Mouse (Mus musculus) lung, embryonic 15.5 days (tissue): ENCODE measurements around the gene Crat. TPM values are rescaled to one million over a fixed set of nuclear protein-coding genes. Genes with fewer than 3 reads are reported as not detected.

ENCODE experiments used
- ATAC-seq: fragments of 200-750 bp; cut with Nextera tagmentation; 2 replicates; pipeline ENCODE4 v1.8.0; 2017; ENCODE audit warnings: moderate number of reproducible peaks, borderline replicate concordance; ENCODE audit not compliant: low FRiP score, low TSS enrichment; ENCODE audit errors: extremely low read depth
- H3K27ac ChIP-seq: fragments of 300-500 bp; sonication (generic); 2 replicates; pipeline ENCODE4 v1.5.1; 2015; ENCODE audit warnings: moderate library complexity, mild to moderate bottlenecking, inconsistent platforms
- H3K27me3 ChIP-seq: fragments of 300-500 bp; sonication (generic); 2 replicates; pipeline ENCODE4 v1.6.1; 2015; ENCODE audit warnings: inconsistent platforms
- H3K36me3 ChIP-seq: fragments of 300-500 bp; sonication (generic); 2 replicates; pipeline ENCODE4 v1.6.1; 2015; ENCODE audit warnings: inconsistent platforms
- H3K4me1 ChIP-seq: fragments of 300-500 bp; sonication (generic); 2 replicates; pipeline ENCODE4 v1.6.1; 2015; ENCODE audit warnings: inconsistent platforms
- H3K4me2 ChIP-seq: fragments of 300-500 bp; sonication (generic); 2 replicates; pipeline ENCODE4 v1.6.1; 2015; ENCODE audit warnings: inconsistent platforms, mild to moderate bottlenecking, moderate library complexity
- H3K4me3 ChIP-seq: fragments of 300-500 bp; sonication (generic); 2 replicates; pipeline ENCODE4 v1.5.1; 2015; ENCODE audit warnings: mild to moderate bottlenecking, inconsistent platforms
- H3K9ac ChIP-seq: fragments of 300-500 bp; sonication (generic); 2 replicates; pipeline ENCODE4 v1.6.1; 2015; ENCODE audit warnings: inconsistent platforms
- H3K9me3 ChIP-seq: fragments of 300-500 bp; sonication (generic); 2 replicates; pipeline ENCODE4 v1.6.1; 2016; ENCODE audit warnings: inconsistent platforms
- WGBS: fragments of 180-500 bp; shearing (Covaris S2); methylation state at CpG from one replicate; pipeline ENCODE4 v1.1.7; 2015; 5-methylcytosine and 5-hydroxymethylcytosine counted together
- polyA plus RNA-seq: library from polyadenylated mRNA; unstranded; fragments of >200 nt; fragmentation: Nextera tagmentation; extraction: Ambion mirVana; gene quantifications from 2 replicates; pipeline ENCODE4 v1.2.1, GENCODE M21; 2015

Crat gene
- polyA plus RNA-seq, 1 experiment from 2014 or later, result 32.0 TPM

DNA sequence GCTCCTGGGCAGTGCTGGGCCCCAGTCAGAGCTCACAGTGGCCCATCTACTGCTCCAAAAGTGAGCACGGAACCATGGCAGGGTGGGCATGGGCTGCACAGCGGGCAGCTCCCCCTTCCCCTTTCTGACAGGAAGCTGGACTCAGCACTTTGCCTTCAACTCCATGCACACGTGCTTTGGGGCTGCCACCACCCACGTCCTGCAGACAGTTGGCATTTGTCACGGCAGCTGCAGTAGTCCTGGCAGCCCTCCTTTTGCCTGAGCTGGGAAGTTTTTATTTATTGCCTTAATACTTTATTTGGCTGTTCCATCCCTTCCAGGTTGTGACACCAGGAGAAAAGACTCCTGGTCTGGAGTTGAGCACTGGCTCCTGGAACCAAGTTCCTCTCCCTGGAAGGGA lies 30.8 kb downstream of the Crat start:
- no peak for ATAC-seq
- peaks cover 34% of the 10 kb centered on the region for H3K36me3 ChIP-seq
- no peaks in the 10 kb centered on the region for H3K9me3 ChIP-seq
- H3K4me1 ChIP-seq, result no peaks in the 10 kb centered on the region
- H3K4me2 ChIP-seq, result no peak overlapping the region
- H3K27me3 ChIP-seq, result no peaks in the 10 kb centered on the region
- WGBS, result 70% methylated on average over 5 of the region's 5 CpGs
- H3K9ac ChIP-seq, result no peak overlapping the region
- no peak overlapping the region for H3K4me3 ChIP-seq
- H3K27ac ChIP-seq, result no peak overlapping the region

DNA sequence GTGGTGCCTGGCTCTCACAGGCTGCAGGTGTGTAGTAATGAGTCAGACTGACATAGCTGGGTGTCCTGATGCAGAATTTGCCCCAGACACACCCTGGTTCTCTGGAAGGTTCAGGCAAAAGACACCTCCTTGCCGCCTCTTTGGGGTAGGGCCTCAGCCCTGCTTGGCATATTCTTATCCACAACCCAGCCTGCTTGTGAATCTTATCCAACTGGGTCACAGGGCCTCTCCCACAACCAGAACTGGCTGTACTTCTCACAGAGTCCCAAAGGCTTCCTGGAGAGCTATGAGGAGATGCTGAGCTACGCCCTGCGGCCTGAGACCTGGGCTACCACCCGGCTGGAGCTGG lies 34.3 kb downstream of the Crat start:
- Histone ChIP-seq H3K9me3 (no peaks in the 10 kb centered on the region), H3K36me3 (peaks cover 60% of the 10 kb centered on the region), H3K4me1 (no peaks in the 10 kb centered on the region), H3K27me3 (no peaks in the 10 kb centered on the region), H3K27ac (no peak overlapping the region), H3K9ac (no peak overlapping the region), H3K4me3 (no peak overlapping the region), H3K4me2 (no peak overlapping the region)
- WGBS, result 97% methylated on average over 4 of the region's 4 CpGs
- ATAC-seq, result no peak

GRCm38 (mm10) chr2:30380564-30381376 lies 34.8 kb downstream of the Crat start:
- H3K27ac ChIP-seq, result no peak overlapping the region
- H3K9ac ChIP-seq, result no peak overlapping the region
- ATAC-seq, result no peak
- H3K4me1 ChIP-seq, result no peaks in the 10 kb centered on the region
- no peak overlapping the region for H3K4me2 ChIP-seq
- H3K9me3 ChIP-seq, result no peaks in the 10 kb centered on the region
- no peak overlapping the region for H3K4me3 ChIP-seq
- 83% methylated on average over 10 of the region's 10 CpGs for WGBS
- H3K27me3 ChIP-seq, result no peaks in the 10 kb centered on the region
- H3K36me3 ChIP-seq, result peaks cover 65% of the 10 kb centered on the region

DNA sequence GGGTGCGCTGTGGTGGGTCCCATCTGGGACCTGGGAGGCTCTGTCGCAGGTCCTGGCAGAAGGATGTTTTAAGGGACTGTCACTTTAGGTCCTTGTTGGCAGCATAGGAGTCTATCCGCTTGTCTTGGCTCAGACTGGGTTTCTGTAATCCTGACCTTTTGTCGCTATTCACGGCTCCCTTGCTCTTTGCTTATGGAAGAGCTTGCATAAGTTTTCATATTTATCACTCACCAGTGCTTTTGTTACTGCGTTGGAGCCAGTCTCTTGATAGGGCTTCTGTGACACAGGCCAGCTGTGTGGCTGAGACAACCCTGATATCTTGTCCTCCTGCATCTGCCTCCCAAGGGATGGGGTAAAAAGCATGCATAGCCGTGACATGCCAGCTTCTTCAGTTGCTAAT lies 36.3 kb downstream of the Crat start:
- Histone ChIP-seq H3K27me3 (no peaks in the 10 kb centered on the region), H3K36me3 (peaks cover 65% of the 10 kb centered on the region), H3K9me3 (no peaks in the 10 kb centered on the region), H3K4me2 (no peak overlapping the region), H3K4me1 (no peaks in the 10 kb centered on the region), H3K4me3 (no peak overlapping the region), H3K27ac (no peak overlapping the region), H3K9ac (no peak overlapping the region)
- ATAC-seq, result no peak; the same call in 1 of the 2 replicates
- 60% methylated on average over 7 of the region's 7 CpGs for WGBS

- Histone ChIP-seq H3K27ac (no peak overlapping the region), H3K9ac (no peak overlapping the region), H3K4me2 (no peak overlapping the region), H3K9me3 (no peaks in the 10 kb centered on the region), H3K36me3 (peaks cover 69% of the 10 kb centered on the region), H3K4me1 (no peaks in the 10 kb centered on the region), H3K4me3 (no peak overlapping the region), H3K27me3 (no peaks in the 10 kb centered on the region)
- no peak for ATAC-seq
- WGBS, result 88% methylated on average over 5 of the region's 5 CpGs
These were observed 37.9 kb downstream of the Crat start for GRCm38 (mm10) chr2:30377721-30378120.

- H3K36me3 ChIP-seq, result peaks cover 70% of the 10 kb centered on the region
- H3K4me2 ChIP-seq, result no peak overlapping the region
- H3K4me3 ChIP-seq, result no peak overlapping the region
- H3K9ac ChIP-seq, result no peak overlapping the region
- WGBS, result 90% methylated on average over 10 of the region's 10 CpGs
- ATAC-seq, result no peak
- no peaks in the 10 kb centered on the region for H3K4me1 ChIP-seq
- no peaks in the 10 kb centered on the region for H3K27me3 ChIP-seq
- H3K27ac ChIP-seq, result no peak overlapping the region
- no peaks in the 10 kb centered on the region for H3K9me3 ChIP-seq
These were observed 39.7 kb downstream of the Crat start for GRCm38 (mm10) chr2:30375893-30376292.

DNA sequence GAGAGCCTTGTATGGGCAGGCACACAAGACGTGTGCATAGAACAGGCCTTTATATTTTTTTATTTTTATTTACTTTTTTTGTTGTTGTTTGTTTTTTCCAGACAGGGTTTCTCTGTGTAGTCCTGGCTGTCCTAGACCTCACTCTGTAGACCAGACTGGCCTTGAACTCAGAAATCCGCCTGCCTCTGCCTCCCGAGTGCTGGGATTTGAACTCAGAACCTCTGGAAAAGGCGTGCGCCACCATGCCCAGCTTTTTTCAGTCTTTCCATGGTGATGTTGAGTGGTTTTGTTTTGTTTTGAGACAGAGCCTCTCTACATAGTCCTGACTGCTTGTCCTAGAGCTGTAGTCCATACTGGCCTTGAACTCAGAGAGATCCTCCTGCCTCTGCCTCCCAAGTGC lies 42.9 kb downstream of the Crat start:
- Histone ChIP-seq H3K27me3 (no peaks in the 10 kb centered on the region), H3K9ac (no peak overlapping the region), H3K4me2 (no peak overlapping the region), H3K4me1 (no peaks in the 10 kb centered on the region), H3K36me3 (peaks cover 83% of the 10 kb centered on the region), H3K9me3 (no peaks in the 10 kb centered on the region), H3K27ac (no peak overlapping the region), H3K4me3 (no peak overlapping the region)
- WGBS, result 96% methylated on average over 5 of the region's 5 CpGs
- no peak for ATAC-seq

GRCm38 (mm10) chr2:30371544-30371943 lies 44.1 kb downstream of the Crat start:
- H3K9me3 ChIP-seq, result no peaks in the 10 kb centered on the region
- H3K4me2 ChIP-seq, result no peak overlapping the region
- no peak for ATAC-seq
- 0 out of 2 replicates have a peak, but pooled peaks cover under 1% of the 10 kb centered on the region for H3K4me1 ChIP-seq
- no peaks in the 10 kb centered on the region for H3K27me3 ChIP-seq
- peaks cover 74% of the 10 kb centered on the region for H3K36me3 ChIP-seq
- H3K27ac ChIP-seq, result no peak overlapping the region
- H3K9ac ChIP-seq, result no peak overlapping the region
- 89% methylated on average over 8 of the region's 8 CpGs for WGBS
- no peak overlapping the region for H3K4me3 ChIP-seq

GRCm38 (mm10) chr2:30366203-30366602 lies 49.4 kb downstream of the Crat start:
- Histone ChIP-seq H3K27ac (no peak overlapping the region; the same call in 1 of the 2 replicates), H3K9me3 (no peaks in the 10 kb centered on the region), H3K4me3 (no peak overlapping the region), H3K4me1 (peaks cover 22% of the 10 kb centered on the region), H3K9ac (no peak overlapping the region), H3K27me3 (no peaks in the 10 kb centered on the region), H3K36me3 (peaks cover 34% of the 10 kb centered on the region), H3K4me2 (no peak overlapping the region)
- 36% methylated on average over 5 of the region's 5 CpGs for WGBS
- ATAC-seq, result no peak

GRCm38 (mm10) chr2:30365281-30366069 lies 50.1 kb downstream of the Crat start:
- Histone ChIP-seq H3K9ac (peak overlapping the region; percentile 89), H3K4me2 (peak overlapping the region; percentile 85), H3K4me3 (peak overlapping the region; percentile 88), H3K36me3 (peaks cover 27% of the 10 kb centered on the region), H3K4me1 (peaks cover 22% of the 10 kb centered on the region), H3K27ac (no peak overlapping the region; the same call in 1 of the 2 replicates), H3K9me3 (no peaks in the 10 kb centered on the region), H3K27me3 (no peaks in the 10 kb centered on the region)
- WGBS, result 88% methylated on average over 2 of the region's 2 CpGs
- no peak for ATAC-seq

- under 1% methylated on average over 54 of the region's 54 CpGs for WGBS
- Histone ChIP-seq H3K27ac (peak within 1 kb of the TSS; percentile 79), H3K36me3 (peaks cover 12% of the 10 kb centered on the region), H3K9ac (peak within 1 kb of the TSS; percentile 89), H3K4me3 (peak within 1 kb of the TSS; percentile 88), H3K27me3 (no peaks in the 10 kb centered on the region), H3K9me3 (no peaks in the 10 kb centered on the region), H3K4me1 (peaks cover 26% of the 10 kb centered on the region), H3K4me2 (peak within 1 kb of the TSS; percentile 85)
- peak; percentile 99 for ATAC-seq
These were observed 51.6 kb downstream of the Crat start, which contains the start of gene Miga2 for GRCm38 (mm10) chr2:30363773-30364650. Gene Miga2, plus strand, starts transcription at chr2:30364233.
